Mouse (Mus musculus) embryonic facial prominence, embryonic 12.5 days (tissue): ENCODE data around the gene Tnp2. TPM values are rescaled to one million over a fixed set of nuclear protein-coding genes. Genes with fewer than 3 reads are reported as not detected.
"Not testable (repeated sequence)": the region's sequence is repeated elsewhere in the genome, so short reads cannot be mapped to it uniquely, and the experiment has no call there.

ENCODE experiments used
- ATAC-seq: fragments of 200-750 bp; cut with Nextera tagmentation; 2 replicates; pipeline ENCODE4 v1.8.0; 2017; ENCODE audit not compliant: insufficient number of reproducible peaks, insufficient read depth, low FRiP score, low TSS enrichment
- H3K27ac ChIP-seq: fragments of 300-500 bp; sonication (generic); 2 replicates; pipeline ENCODE4 v1.5.1; 2016; ENCODE audit warnings: mild to moderate bottlenecking
- H3K27me3 ChIP-seq: fragments of 300-500 bp; sonication (generic); 2 replicates; pipeline ENCODE4 v1.6.1; 2016; ENCODE audit warnings: mild to moderate bottlenecking, moderate library complexity
- H3K36me3 ChIP-seq: fragments of 300-500 bp; sonication (generic); 2 replicates; pipeline ENCODE4 v1.6.1; 2016; ENCODE audit warnings: mild to moderate bottlenecking
- H3K4me1 ChIP-seq: fragments of 300-500 bp; sonication (generic); 2 replicates; pipeline ENCODE4 v1.6.1; 2016
- H3K4me2 ChIP-seq: fragments of 300-500 bp; sonication (generic); replicated peaks from 2 replicates; pipeline ENCODE4 v1.6.1; 2016; ENCODE audit warnings: mild to moderate bottlenecking, moderate library complexity
- H3K4me3 ChIP-seq: fragments of 300-500 bp; sonication (generic); 2 replicates; pipeline ENCODE4 v1.5.1; 2016; ENCODE audit warnings: mild to moderate bottlenecking
- H3K9ac ChIP-seq: fragments of 300-500 bp; sonication (generic); 2 replicates; pipeline ENCODE4 v1.6.1; 2016; ENCODE audit warnings: mild to moderate bottlenecking, moderate library complexity
- H3K9me3 ChIP-seq: fragments of 300-500 bp; sonication (generic); 2 replicates; pipeline ENCODE4 v1.6.1; 2016; ENCODE audit warnings: mild to moderate bottlenecking, moderate library complexity
- WGBS: fragments of 180-500 bp; shearing (Covaris S2); methylation state at CpG from one replicate; pipeline ENCODE4 v1.1.7; 2016; 5-methylcytosine and 5-hydroxymethylcytosine counted together
- polyA plus RNA-seq: library from polyadenylated mRNA; unstranded; fragments of >200 nt; fragmentation: Nextera tagmentation; extraction: Ambion mirVana; gene quantifications from 2 replicates; pipeline ENCODE4 v1.2.1, GENCODE M21; 2016

The Tnp2 gene
- polyA plus RNA-seq, 1 experiment from 2014 or later = not detected

- no peak overlapping the region for H3K4me3 ChIP-seq
- no peak overlapping the region for H3K4me2 ChIP-seq
- no peak overlapping the region for H3K9ac ChIP-seq
- 67% methylated on average over 3 of the region's 3 CpGs for WGBS
- no peaks in the 10 kb centered on the region for H3K4me1 ChIP-seq
- no peak for ATAC-seq
- H3K9me3 ChIP-seq = no peaks in the 10 kb centered on the region
- H3K36me3 ChIP-seq = no peaks in the 10 kb centered on the region
- no peaks in the 10 kb centered on the region for H3K27me3 ChIP-seq
- H3K27ac ChIP-seq = no peak overlapping the region
Observed at GRCm38 (mm10) chr16:10819966-10820365, 31.5 kb upstream of the Tnp2 start.

GRCm38 (mm10) chr16:10818579-10819135 lies 30.2 kb upstream of the Tnp2 start:
- no peaks in the 10 kb centered on the region for H3K4me1 ChIP-seq
- H3K27me3 ChIP-seq = no peaks in the 10 kb centered on the region
- H3K4me2 ChIP-seq = no peak overlapping the region
- no peak for ATAC-seq
- WGBS = 78% methylated on average over 4 of the region's 4 CpGs
- H3K9ac ChIP-seq = no peak overlapping the region
- no peaks in the 10 kb centered on the region for H3K36me3 ChIP-seq
- no peak overlapping the region for H3K4me3 ChIP-seq
- H3K9me3 ChIP-seq = no peaks in the 10 kb centered on the region
- no peak overlapping the region for H3K27ac ChIP-seq

DNA sequence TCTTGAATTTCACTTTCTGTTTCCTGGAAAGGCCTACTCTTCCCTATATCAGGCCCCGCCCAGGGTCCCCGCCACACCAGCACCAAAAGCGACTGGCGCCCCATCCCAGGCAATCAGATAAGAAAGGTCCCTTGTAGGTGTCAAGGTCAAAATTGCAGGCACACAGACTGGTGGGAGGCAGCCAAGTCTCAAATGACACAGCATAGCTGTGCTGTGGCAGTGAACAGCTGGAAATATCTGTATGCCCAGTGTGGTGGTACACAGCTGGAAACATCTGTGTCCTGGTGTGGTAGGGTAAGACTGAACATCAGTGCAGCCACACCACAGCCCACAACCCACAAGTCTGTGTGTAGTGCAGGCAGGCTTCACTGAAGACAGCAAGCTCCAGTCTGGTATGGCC lies 26.4 kb upstream of the Tnp2 start:
- Histone ChIP-seq H3K4me2 (no peak overlapping the region), H3K9ac (no peak overlapping the region), H3K9me3 (no peaks in the 10 kb centered on the region), H3K4me1 (no peaks in the 10 kb centered on the region), H3K27ac (no peak overlapping the region), H3K4me3 (no peak overlapping the region), H3K36me3 (no peaks in the 10 kb centered on the region), H3K27me3 (no peaks in the 10 kb centered on the region)
- no peak for ATAC-seq
- WGBS = 83% methylated on average over 4 of the region's 4 CpGs

DNA sequence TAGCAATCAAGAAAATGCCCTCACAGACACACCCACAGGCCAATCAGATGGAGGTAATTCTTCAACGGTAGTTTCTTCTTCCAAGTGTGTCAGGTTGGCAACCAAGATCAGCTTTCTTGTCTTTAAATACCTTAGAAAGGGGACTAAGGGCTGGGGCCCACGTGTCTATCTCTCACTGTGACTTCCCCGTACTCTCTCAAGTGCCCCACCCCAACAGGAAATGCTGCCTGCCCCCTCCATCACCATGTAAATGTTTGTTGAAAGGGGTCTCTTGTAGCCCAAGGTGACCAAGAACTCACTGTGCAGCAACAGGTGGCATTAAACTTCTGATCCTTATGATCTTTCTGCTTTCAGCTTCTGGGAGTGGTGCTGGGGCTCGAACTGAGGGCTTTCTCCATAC lies 25.3 kb upstream of the Tnp2 start:
- Histone ChIP-seq H3K36me3 (no peaks in the 10 kb centered on the region), H3K27ac (no peak overlapping the region), H3K9me3 (no peaks in the 10 kb centered on the region), H3K9ac (no peak overlapping the region), H3K4me3 (no peak overlapping the region), H3K4me2 (no peak overlapping the region), H3K27me3 (no peaks in the 10 kb centered on the region), H3K4me1 (no peaks in the 10 kb centered on the region)
- no peak for ATAC-seq
- 74% methylated on average over 4 of the region's 4 CpGs for WGBS

DNA sequence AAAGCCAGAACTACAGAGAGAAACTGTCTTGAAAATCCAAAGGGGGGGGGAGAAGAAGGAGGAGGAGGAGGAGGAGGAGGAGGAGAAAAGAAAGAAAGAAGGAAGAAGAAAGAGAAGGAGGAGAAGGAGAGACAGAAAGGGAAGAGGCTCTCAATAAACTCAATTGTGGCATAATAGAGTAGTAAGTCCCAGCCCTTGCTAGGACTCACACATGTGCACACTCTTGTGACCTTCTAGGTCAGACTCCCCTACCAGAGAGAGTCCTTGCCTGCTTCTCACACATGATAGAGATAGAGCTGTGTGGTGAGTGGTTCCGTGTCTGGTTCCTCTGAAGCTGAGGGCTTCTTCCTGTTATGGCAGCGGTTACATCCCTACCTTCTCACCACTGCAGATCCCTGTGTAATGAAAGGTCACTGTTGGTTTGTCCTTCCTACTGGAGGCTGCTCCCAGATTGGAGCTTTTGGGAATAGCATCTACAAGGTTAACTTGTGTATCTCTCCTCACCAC lies 24.5 kb upstream of the Tnp2 start, which contains the start of gene Gm11172:
Gene Gm11172 (plus strand): TSS at position 51 of the 507 bp plus-strand sequence.
- Histone ChIP-seq H3K9ac (no peak within 1 kb of the TSS), H3K27ac (no peak within 1 kb of the TSS), H3K27me3 (no peaks in the 10 kb centered on the region), H3K4me1 (no peaks in the 10 kb centered on the region), H3K4me3 (no peak within 1 kb of the TSS), H3K4me2 (no peak within 1 kb of the TSS), H3K36me3 (no peaks in the 10 kb centered on the region), H3K9me3 (no peaks in the 10 kb centered on the region)
- 81% methylated on average over 2 of the region's 2 CpGs for WGBS
- no peak for ATAC-seq

GRCm38 (mm10) chr16:10810376-10810775 lies 21.9 kb upstream of the Tnp2 start:
- Histone ChIP-seq H3K9me3 (no peaks in the 10 kb centered on the region), H3K9ac (no peak overlapping the region), H3K27ac (no peak overlapping the region), H3K4me3 (no peak overlapping the region), H3K4me1 (0 out of 2 replicates have a peak, but pooled peaks cover 3% of the 10 kb centered on the region), H3K4me2 (no peak overlapping the region), H3K27me3 (no peaks in the 10 kb centered on the region), H3K36me3 (no peaks in the 10 kb centered on the region)
- ATAC-seq = no peak
- 94% methylated on average over 1 of the region's 1 CpGs for WGBS

DNA sequence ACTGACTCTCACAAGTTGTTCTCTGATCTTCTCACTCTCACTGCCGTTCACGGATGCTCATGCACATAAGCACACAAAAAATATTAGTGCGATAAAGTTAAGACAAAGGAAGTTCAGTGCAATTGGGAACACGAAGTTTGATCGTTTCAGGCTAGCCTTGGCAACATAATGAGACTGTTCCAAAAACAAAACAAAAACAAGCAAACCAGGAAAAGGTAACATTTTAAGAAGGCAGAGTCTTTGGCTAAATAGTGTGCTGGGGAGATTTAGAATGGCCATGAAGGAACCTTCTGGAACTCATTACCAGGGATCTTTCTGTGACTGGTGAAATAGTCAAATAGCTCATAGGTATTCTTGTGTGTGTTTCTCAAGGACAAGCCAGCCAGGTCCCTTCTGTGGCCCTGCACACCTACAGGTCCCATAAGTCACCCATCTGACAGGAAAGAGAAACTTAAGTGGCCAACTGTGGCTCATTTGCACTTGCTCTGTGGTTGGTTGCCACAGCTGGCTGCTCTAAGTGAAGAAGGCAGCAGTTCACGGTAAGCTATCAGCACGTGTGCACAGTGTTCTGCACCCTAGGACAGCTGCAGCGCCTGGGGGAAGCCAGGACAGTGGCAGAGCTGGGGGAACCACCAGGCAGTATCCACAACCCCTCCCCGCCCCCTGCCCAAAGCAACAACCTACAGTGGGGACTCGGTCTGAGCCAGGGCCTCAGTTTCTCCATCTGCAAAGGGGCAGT lies 17.5 kb upstream of the Tnp2 start, which contains the start of gene Prm1:
Gene Prm1 (minus strand): TSS at position 51 of the 739 bp plus-strand sequence.
- Histone ChIP-seq H3K27ac (no peak within 1 kb of the TSS; the same call in 1 of the 2 replicates), H3K27me3 (no peaks in the 10 kb centered on the region), H3K4me2 (no peak within 1 kb of the TSS), H3K36me3 (no peaks in the 10 kb centered on the region), H3K9ac (no peak within 1 kb of the TSS), H3K9me3 (no peaks in the 10 kb centered on the region), H3K4me3 (no peak within 1 kb of the TSS), H3K4me1 (0 out of 2 replicates have a peak, but pooled peaks cover 3% of the 10 kb centered on the region)
- WGBS = 76% methylated on average over 10 of the region's 10 CpGs
- ATAC-seq = no peak

DNA sequence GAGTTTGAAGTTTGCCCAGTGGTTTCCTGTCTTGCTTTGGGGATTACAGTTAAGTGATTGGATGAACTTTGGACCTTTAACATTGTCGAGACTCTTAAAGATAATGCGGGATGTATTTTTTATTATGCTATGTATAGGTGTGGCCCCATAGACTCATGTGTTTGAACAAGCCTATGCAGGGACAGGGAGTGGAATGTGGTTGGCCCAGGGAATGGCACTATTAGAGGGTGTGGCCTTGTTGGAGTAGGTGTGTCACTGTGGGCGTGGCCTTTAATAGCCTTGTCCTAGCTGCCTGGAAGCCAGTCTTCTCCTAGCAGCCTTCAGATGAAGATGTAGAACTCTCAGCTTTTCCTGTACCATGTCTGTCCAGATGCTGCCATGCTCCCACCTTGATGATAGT lies 14.0 kb upstream of the Tnp2 start:
- H3K4me1 ChIP-seq, H3K4me3 ChIP-seq, H3K4me2 ChIP-seq, H3K27ac ChIP-seq, H3K36me3 ChIP-seq, H3K27me3 ChIP-seq, ATAC-seq, H3K9me3 ChIP-seq, H3K9ac ChIP-seq: not testable (repeated sequence)
- 89% methylated on average over 3 of the region's 3 CpGs for WGBS

DNA sequence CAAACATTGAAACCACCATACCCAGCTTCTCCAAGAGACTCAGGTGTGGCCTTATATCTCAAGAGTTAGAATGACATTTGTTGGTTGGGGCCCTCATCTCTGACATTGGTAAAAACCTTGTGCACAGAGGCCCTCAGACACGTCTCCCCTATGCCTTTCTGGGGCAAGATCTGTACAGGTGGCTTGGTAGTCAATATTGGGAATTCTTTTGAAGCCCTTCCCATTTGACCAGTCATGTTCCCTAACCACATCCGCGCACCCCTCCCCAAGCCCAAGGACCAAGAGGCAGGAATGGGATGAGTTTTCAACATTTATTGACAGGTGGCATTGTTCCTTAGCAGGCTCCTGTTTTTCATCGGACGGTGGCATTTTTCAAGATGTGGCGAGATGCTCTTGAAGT lies 7.6 kb upstream of the Tnp2 start, which contains the start of gene Prm2:
Gene Prm2 (minus strand): TSS at position 101 of the 400 bp plus-strand sequence.
- no peaks in the 10 kb centered on the region for H3K36me3 ChIP-seq
- no peak within 1 kb of the TSS for H3K4me2 ChIP-seq
- WGBS = 75% methylated on average over 6 of the region's 6 CpGs
- ATAC-seq = no peak
- H3K4me1 ChIP-seq = no peaks in the 10 kb centered on the region
- no peak within 1 kb of the TSS for H3K27ac ChIP-seq
- no peak within 1 kb of the TSS for H3K4me3 ChIP-seq
- H3K9me3 ChIP-seq = no peaks in the 10 kb centered on the region
- peaks cover 26% of the 10 kb centered on the region for H3K27me3 ChIP-seq
- H3K9ac ChIP-seq = no peak within 1 kb of the TSS

- H3K9me3 ChIP-seq = no peaks in the 10 kb centered on the region
- H3K27ac ChIP-seq = no peak within 1 kb of the TSS
- H3K27me3 ChIP-seq = peaks cover 8% of the 10 kb centered on the region; the same call in 1 of the 2 replicates
- no peak for ATAC-seq
- no peaks in the 10 kb centered on the region for H3K4me1 ChIP-seq
- H3K4me3 ChIP-seq = no peak within 1 kb of the TSS
- WGBS = 82% methylated on average over 9 of the region's 9 CpGs
- no peak within 1 kb of the TSS for H3K4me2 ChIP-seq
- no peak within 1 kb of the TSS for H3K9ac ChIP-seq
- H3K36me3 ChIP-seq = no peaks in the 10 kb centered on the region
Observed at GRCm38 (mm10) chr16:10790702-10791101, 2.2 kb upstream of the Tnp2 start, which contains the start of gene Prm3. Gene Prm3, minus strand, starts transcription at chr16:10790914.

DNA sequence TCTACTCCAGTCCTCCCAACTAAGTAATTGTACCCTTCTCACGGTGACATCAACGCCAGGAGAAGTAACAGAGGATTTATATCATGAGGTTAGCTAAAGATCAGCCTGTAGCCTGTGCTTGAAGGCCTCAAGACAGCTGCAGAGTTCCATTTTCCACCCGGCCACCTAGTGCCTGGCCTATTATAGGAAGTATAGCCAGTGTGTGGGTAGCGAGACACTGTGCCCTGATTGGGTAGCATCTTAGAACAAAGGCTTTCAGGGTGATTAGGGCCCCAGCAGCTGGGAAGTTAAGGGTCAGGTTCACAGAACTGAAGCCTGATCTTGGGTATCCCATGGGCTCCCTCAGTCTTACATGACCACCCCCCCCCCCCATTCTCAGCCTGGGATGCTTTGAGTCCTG lies 406 bp upstream of the Tnp2 start:
- WGBS = 54% methylated on average over 4 of the region's 4 CpGs
- no peak for ATAC-seq
- no peak overlapping the region for H3K4me3 ChIP-seq
- no peaks in the 10 kb centered on the region for H3K9me3 ChIP-seq
- H3K27ac ChIP-seq = no peak overlapping the region
- H3K4me2 ChIP-seq = no peak overlapping the region
- H3K36me3 ChIP-seq = no peaks in the 10 kb centered on the region
- H3K4me1 ChIP-seq = peaks cover 2% of the 10 kb centered on the region; the same call in 1 of the 2 replicates
- no peak overlapping the region for H3K9ac ChIP-seq
- H3K27me3 ChIP-seq = 0 out of 2 replicates have a peak, but pooled peaks cover 4% of the 10 kb centered on the region

- ATAC-seq = no peak
- no peak overlapping the region for H3K27ac ChIP-seq
- H3K4me1 ChIP-seq = peaks cover 13% of the 10 kb centered on the region
- H3K4me3 ChIP-seq = no peak overlapping the region
- WGBS = 75% methylated on average over 7 of the region's 7 CpGs
- H3K9ac ChIP-seq = no peak overlapping the region
- no peaks in the 10 kb centered on the region for H3K9me3 ChIP-seq
- H3K27me3 ChIP-seq = 0 out of 2 replicates have a peak, but pooled peaks cover 4% of the 10 kb centered on the region
- H3K4me2 ChIP-seq = no peak overlapping the region
- no peaks in the 10 kb centered on the region for H3K36me3 ChIP-seq
Observed at GRCm38 (mm10) chr16:10787548-10788058, 857 bp downstream of the Tnp2 start.
